Mouse (Mus musculus): ENCODE measurements around the gene Tnk1. TPM values are rescaled to one million over a fixed set of nuclear protein-coding genes. Genes with fewer than 3 reads are reported as not detected.
A peak's percentile ranks its signal among the peaks of the same experiment; 100 is the strongest.

The Tnk1 gene
- total and polyA plus RNA-seq, 3 experiments = 0.25 to 0.35 TPM; not detected in 1

DNA sequence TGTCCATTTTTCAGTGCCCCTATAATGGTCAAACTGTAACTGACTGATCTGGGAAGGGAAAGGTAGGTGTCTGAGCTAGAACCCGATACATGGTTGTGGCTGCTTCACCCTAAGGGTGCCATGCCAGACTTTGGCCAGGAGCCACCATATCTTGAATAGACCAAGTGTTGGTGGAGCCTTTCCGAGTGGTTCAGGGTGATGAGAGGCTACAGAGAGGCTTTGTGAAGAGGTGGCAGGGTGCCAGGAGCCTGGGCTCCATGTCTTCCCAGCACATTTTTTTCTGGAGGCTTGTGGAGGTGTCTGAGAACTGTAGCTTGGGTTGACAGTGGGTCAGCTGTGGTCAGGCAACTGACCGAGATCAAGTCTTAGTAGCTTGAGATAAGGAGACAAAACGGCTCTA is 33.0 kb upstream of the Tnk1 start:
- peaks cover 0 to 15% of the 10 kb centered on the region in 2 experiments; a peak in 2 of 4 replicates for H3K36me3 ChIP-seq (ENCODE audit: control insufficient read depth in 1 of 2, insufficient read depth in 2 of 2, low read length in 2 of 2)
- H3K79me2 ChIP-seq (ENCODE audit: control insufficient read depth, insufficient read depth, low read length, poor library complexity) = no peaks in the 10 kb centered on the region; the same call in none of the 2 replicates
- no peaks in the 10 kb centered on the region for H3K9me3 ChIP-seq (replicated peaks; ENCODE audit: insufficient read depth, low read length)
- peaks cover 13 to 27% of the 10 kb centered on the region in 2 experiments for H3K4me1 ChIP-seq (ENCODE audit: control insufficient read depth in 1 of 2, insufficient read depth in 2 of 2, low read length in 2 of 2)
- H3K9ac ChIP-seq (ENCODE audit: control insufficient read depth, low read depth, low read length, poor library complexity, severe bottlenecking) = no peak overlapping the region
- H3K27me3 ChIP-seq (ENCODE audit: control insufficient read depth in 1 of 2, insufficient read depth in 2 of 2, low read length in 2 of 2) = no peaks in the 10 kb centered on the region
- DNase-seq (ENCODE audit: low read depth, low spot score) = peak; percentile 73
- TF ChIP-seq BHLHE40 (IDR thresholded peaks at IDR 0.05; ENCODE audit: borderline replicate concordance, low read depth, low read length) (no peak), GATA1 (IDR thresholded peaks at IDR 0.05; ENCODE audit: low read depth, low read length) (no peak; the same call in none of the 2 replicates), ETS1 (IDR thresholded peaks at IDR 0.05; ENCODE audit: low read depth, low read length) (0 out of 2 replicates have a peak, but pooled peaks have one; percentile 5), MEF2A (IDR thresholded peaks at IDR 0.05; ENCODE audit: extremely low read depth, insufficient replicate concordance, low read depth, low read length, poor library complexity, severe bottlenecking) (no peak), MYC (IDR thresholded peaks at IDR 0.05; ENCODE audit: low read depth, low read length) (peak; percentile 21; the same call in 1 of the 2 replicates), MAFK (IDR thresholded peaks at IDR 0.05; ENCODE audit: borderline replicate concordance, low read depth, low read length) (no peak), TAL1 (IDR thresholded peaks at IDR 0.05; ENCODE audit: low read length) (0 out of 2 replicates have a peak, but pooled peaks have one; percentile 13), ZNF384 (IDR thresholded peaks at IDR 0.05; ENCODE audit: low read depth, low read length) (peak; percentile 5), EP300 (IDR thresholded peaks at IDR 0.05; ENCODE audit: low read depth in 1 of 2, low read length in 2 of 2) (peak; percentile 26 to 49; a peak in 3 of 4 replicates), JUND (IDR thresholded peaks at IDR 0.05; ENCODE audit: low read depth, low read length) (no peak), MXI1 (IDR thresholded peaks at IDR 0.05; ENCODE audit: low read depth, low read length) (0 out of 2 replicates have a peak, but pooled peaks have one; percentile 38), SIN3A (IDR thresholded peaks at IDR 0.05; ENCODE audit: low read length) (0 out of 2 replicates have a peak, but pooled peaks have one; percentile 24)
- no peak overlapping the region for H3K4me3 ChIP-seq (ENCODE audit: control insufficient read depth in 1 of 2, insufficient read depth in 1 of 2, low read depth in 2 of 2, low read length in 2 of 2)
- no peak overlapping the region for H3K27ac ChIP-seq (ENCODE audit: control insufficient read depth, low read depth, low read length)

DNA sequence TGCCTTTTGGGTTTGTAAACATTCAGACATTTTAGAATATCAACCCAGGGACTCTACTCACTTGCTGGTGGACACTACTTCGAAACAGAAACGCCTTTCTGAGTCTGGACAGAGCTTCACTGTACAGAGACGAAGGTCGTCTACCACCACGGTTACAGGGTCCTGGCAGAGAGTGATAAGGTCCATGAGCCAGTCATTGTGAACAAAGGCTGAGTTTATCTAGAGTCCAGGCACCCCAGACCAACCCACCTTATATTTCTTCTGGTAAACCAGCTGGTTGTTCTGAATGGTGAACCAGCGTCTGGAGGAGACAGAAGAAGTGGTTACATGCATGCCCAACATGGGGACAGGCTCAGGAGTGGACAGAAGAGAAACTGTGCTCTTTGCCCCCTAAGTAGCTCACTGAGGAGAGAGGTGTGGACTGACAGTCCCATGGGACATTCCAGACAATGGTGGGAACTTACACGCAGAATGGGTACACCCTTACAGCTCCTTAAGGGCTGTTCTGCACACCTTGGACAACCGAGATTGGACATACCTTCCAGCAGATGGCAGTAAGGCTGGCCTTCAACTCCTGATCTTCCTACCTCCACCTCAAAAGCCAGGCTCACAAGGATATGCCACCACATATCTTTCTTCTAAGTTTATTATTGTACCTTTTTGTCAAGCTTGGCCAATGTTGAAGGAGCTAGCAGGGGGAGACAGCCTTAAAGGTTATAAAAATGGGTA is 28.5 kb upstream of the Tnk1 start:
- Histone ChIP-seq H3K36me3 (ENCODE audit: control insufficient read depth in 1 of 2, insufficient read depth in 2 of 2, low read length in 2 of 2) (peaks cover 0 to 17% of the 10 kb centered on the region in 2 experiments; a peak in 2 of 4 replicates), H3K4me1 (ENCODE audit: control insufficient read depth in 1 of 2, insufficient read depth in 2 of 2, low read length in 2 of 2) (peaks cover 11 to 30% of the 10 kb centered on the region in 2 experiments), H3K27me3 (ENCODE audit: control insufficient read depth in 1 of 2, insufficient read depth in 2 of 2, low read length in 2 of 2) (no peaks in the 10 kb centered on the region), H3K9ac (ENCODE audit: control insufficient read depth, low read depth, low read length, poor library complexity, severe bottlenecking) (no peak overlapping the region), H3K27ac (ENCODE audit: control insufficient read depth, low read depth, low read length) (no peak overlapping the region), H3K9me3 (replicated peaks; ENCODE audit: insufficient read depth, low read length) (no peaks in the 10 kb centered on the region), H3K79me2 (ENCODE audit: control insufficient read depth, insufficient read depth, low read length, poor library complexity) (no peaks in the 10 kb centered on the region), H3K4me3 (ENCODE audit: control insufficient read depth in 1 of 2, insufficient read depth in 1 of 2, low read depth in 2 of 2, low read length in 2 of 2) (no peak overlapping the region)
- peak; percentile 43 for DNase-seq (ENCODE audit: low read depth, low spot score)
- TF ChIP-seq NRF1 (IDR thresholded peaks at IDR 0.05; ENCODE audit: insufficient read depth, low read depth, low read length, poor library complexity, severe bottlenecking) = no peak
- no peak for TF ChIP-seq CHD2 (IDR thresholded peaks at IDR 0.05; ENCODE audit: low read length)
- no peak for TF ChIP-seq USF2 (IDR thresholded peaks at IDR 0.05; ENCODE audit: borderline replicate concordance in 1 of 2, insufficient read depth in 1 of 2, low read depth in 1 of 2, low read length in 2 of 2)
- TF ChIP-seq POLR2A (IDR thresholded peaks at IDR 0.05; ENCODE audit: control insufficient read depth in 1 of 2, insufficient read depth in 1 of 2, low read depth in 1 of 2, low read length in 2 of 2, poor library complexity in 1 of 2) = no peak
- no peak for TF ChIP-seq NELFE (IDR thresholded peaks at IDR 0.05; ENCODE audit: low read depth, low read length)
- no peak for TF ChIP-seq ZMIZ1 (IDR thresholded peaks at IDR 0.05; ENCODE audit: low read depth, low read length)
- no peak for TF ChIP-seq ZNF384 (IDR thresholded peaks at IDR 0.05; ENCODE audit: low read depth, low read length)
- no peak for TF ChIP-seq MAX (IDR thresholded peaks at IDR 0.05; ENCODE audit: low read length)
- no peak for TF ChIP-seq POLR2AphosphoS5 (IDR thresholded peaks at IDR 0.05; ENCODE audit: borderline replicate concordance, low read depth, low read length)
- TF ChIP-seq RAD21 (IDR thresholded peaks at IDR 0.05; ENCODE audit: low read depth, low read length) = peak; percentile 24
- TF ChIP-seq HCFC1 (IDR thresholded peaks at IDR 0.05; ENCODE audit: low read depth, low read length) = no peak
- TF ChIP-seq ELF1 (IDR thresholded peaks at IDR 0.05; ENCODE audit: low read depth, low read length) = no peak
- TF ChIP-seq UBTF (IDR thresholded peaks at IDR 0.05; ENCODE audit: borderline replicate concordance, insufficient read depth, low read depth, low read length) = no peak
- TF ChIP-seq TAL1 (IDR thresholded peaks at IDR 0.05; ENCODE audit: low read length) = peak; percentile 43
- TF ChIP-seq BHLHE40 (IDR thresholded peaks at IDR 0.05; ENCODE audit: borderline replicate concordance, low read depth, low read length) = no peak
- TF ChIP-seq POLR2AphosphoS2 (IDR thresholded peaks at IDR 0.05; ENCODE audit: low read length) = no peak
- TF ChIP-seq GATA1 (IDR thresholded peaks at IDR 0.05; ENCODE audit: low read depth, low read length) = no peak
- TF ChIP-seq CHD1 (IDR thresholded peaks at IDR 0.05; ENCODE audit: low read depth, low read length) = no peak
- peak; percentile 24 to 52 (median 31); a peak in 4 of 6 replicates for TF ChIP-seq CTCF (IDR thresholded peaks at IDR 0.05 in 2 of 3, conservative IDR thresholded peaks at IDR 0.05 in 1 of 3; ENCODE audit: control insufficient read depth in 1 of 3, insufficient read depth in 1 of 3, low read depth in 2 of 3, low read length in 3 of 3, poor library complexity in 1 of 3, severe bottlenecking in 1 of 3)
- TF ChIP-seq E2F4 (IDR thresholded peaks at IDR 0.05; ENCODE audit: borderline replicate concordance, low read depth, low read length) = no peak
- no peak for TF ChIP-seq MYC (IDR thresholded peaks at IDR 0.05; ENCODE audit: low read depth, low read length)

Data from MEL (cell line).